Mouse (Mus musculus): ENCODE results near the gene Eed. TPM values are rescaled to one million over a fixed set of nuclear protein-coding genes. Genes with fewer than 3 reads are reported as not detected.
"Not testable (repeated sequence)": the region's sequence is repeated elsewhere in the genome, so short reads cannot be mapped to it uniquely, and the experiment has no call there.

Eed gene
- polyA plus RNA-seq, 1 experiment from 2014 or later: 65.7 TPM

DNA sequence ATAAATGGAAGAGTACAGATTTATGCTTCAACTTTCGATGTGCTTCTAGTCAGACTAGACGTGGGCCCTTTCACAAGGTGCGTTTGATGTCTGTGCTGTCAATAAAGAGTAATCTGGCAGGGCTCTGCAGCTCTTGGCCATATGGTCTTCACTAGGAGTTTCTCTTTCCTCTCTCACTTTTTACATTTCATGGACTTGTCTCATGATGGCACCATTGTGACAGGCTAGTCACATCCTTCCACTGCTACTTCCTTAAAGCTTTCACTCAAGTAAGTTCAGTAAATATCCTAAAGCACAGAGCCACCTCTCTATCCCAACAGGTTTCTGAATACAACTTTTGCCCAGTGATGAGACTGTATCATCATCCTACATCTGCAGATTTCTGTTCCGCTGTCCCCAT lies 35.7 kb upstream of the Eed start:
- H3K9ac ChIP-seq (ENCODE audit: low read length): no peak overlapping the region
- 60% methylated on average over 4 of the region's 4 CpGs for WGBS
- ATAC-seq (ENCODE audit: low read depth): peak; percentile 61

DNA sequence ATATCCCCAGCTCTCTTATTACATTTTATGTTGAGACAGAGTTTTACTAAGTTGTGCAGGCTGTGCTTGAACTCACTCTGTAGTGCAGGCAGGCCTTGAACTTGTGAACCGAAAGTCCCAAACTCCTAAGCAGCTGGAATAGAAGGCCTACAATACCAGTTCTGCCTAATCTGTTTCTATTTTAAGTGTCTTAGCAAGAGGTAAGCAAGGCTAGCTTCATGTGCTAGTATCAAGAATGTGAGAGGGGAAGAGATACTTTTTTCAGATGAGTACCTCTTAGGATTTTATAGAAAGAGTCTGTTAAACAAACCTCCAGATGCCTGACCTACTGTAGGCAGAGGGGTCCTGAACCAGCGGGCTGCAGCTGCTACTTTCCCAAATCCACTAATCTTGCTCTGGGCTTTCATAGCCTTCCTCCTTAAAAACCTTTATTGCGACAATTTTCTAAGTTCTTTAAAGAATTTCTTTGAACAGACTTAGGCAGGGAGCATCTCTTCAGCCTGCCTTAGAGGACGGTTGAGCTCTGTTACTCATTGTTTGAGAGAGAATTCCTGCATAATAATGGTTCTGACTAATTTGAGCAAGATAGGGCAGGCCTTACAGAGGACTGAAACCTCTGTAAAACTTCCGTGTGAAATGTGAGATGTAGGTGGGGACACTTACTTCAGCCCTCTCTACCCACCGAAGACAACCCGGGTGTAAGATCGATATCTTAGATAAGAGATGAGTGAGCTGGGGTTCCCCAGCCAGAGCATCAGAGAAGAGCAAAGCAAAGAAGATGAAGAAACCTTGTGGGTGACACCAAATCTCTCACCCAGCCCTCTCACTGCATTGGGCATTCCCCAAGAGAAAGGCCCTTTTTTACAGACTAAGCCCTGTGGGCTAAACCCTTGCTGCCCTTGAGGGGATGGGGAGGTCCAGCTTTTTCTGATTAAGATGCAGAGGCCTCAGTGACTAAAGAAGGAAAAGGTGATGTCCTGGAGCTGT lies 26.2 kb upstream of the Eed start:
- H3K4me3 ChIP-seq (ENCODE audit: low read length): no peak overlapping the region
- H3K9me3 ChIP-seq (ENCODE audit: control insufficient read depth, low read length): no peaks in the 10 kb centered on the region
- no peak overlapping the region for H3K27ac ChIP-seq (ENCODE audit: low read length)
- no peaks in the 10 kb centered on the region for H3K4me1 ChIP-seq (replicated peaks; ENCODE audit: control insufficient read depth, insufficient read depth, low read length)
- no peaks in the 10 kb centered on the region for H3K36me3 ChIP-seq (ENCODE audit: control insufficient read depth, insufficient read depth, low read length)
- no peak overlapping the region for H3K4me2 ChIP-seq (ENCODE audit: low read depth, low read length)
- no peak for ATAC-seq (ENCODE audit: low read depth)
- H3K9ac ChIP-seq (ENCODE audit: low read length): no peak overlapping the region
- H3K27me3 ChIP-seq (ENCODE audit: control insufficient read depth, insufficient read depth, low read depth, low read length): no peaks in the 10 kb centered on the region
- WGBS: 49% methylated on average over 8 of the region's 8 CpGs

More for the DNA sequence above, 35.7 kb upstream of the Eed start:
- Histone ChIP-seq H3K4me3 (ENCODE audit: low read length) (no peak overlapping the region), H3K27me3 (ENCODE audit: control insufficient read depth, insufficient read depth, low read depth, low read length) (no peaks in the 10 kb centered on the region), H3K36me3 (ENCODE audit: control insufficient read depth, insufficient read depth, low read length) (no peaks in the 10 kb centered on the region), H3K9me3 (ENCODE audit: control insufficient read depth, low read length) (no peaks in the 10 kb centered on the region), H3K4me1 (replicated peaks; ENCODE audit: control insufficient read depth, insufficient read depth, low read length) (peaks cover 6% of the 10 kb centered on the region), H3K27ac (ENCODE audit: low read length) (peak overlapping the region; percentile 26; the same call in 1 of the 2 replicates), H3K4me2 (ENCODE audit: low read depth, low read length) (no peak overlapping the region)

GRCm38 (mm10) chr7:90004781-90005180 lies 24.0 kb upstream of the Eed start:
- Histone ChIP-seq H3K36me3 (ENCODE audit: control insufficient read depth, insufficient read depth, low read length) (no peaks in the 10 kb centered on the region), H3K4me1 (replicated peaks; ENCODE audit: control insufficient read depth, insufficient read depth, low read length) (no peaks in the 10 kb centered on the region), H3K9ac (ENCODE audit: low read length) (no peak overlapping the region), H3K27me3 (ENCODE audit: control insufficient read depth, insufficient read depth, low read depth, low read length) (no peaks in the 10 kb centered on the region), H3K9me3 (ENCODE audit: control insufficient read depth, low read length) (no peaks in the 10 kb centered on the region), H3K27ac (ENCODE audit: low read length) (no peak overlapping the region), H3K4me3 (ENCODE audit: low read length) (no peak overlapping the region), H3K4me2 (ENCODE audit: low read depth, low read length) (no peak overlapping the region)
- ATAC-seq (ENCODE audit: low read depth): no peak
- WGBS: 86% methylated on average over 3 of the region's 3 CpGs

GRCm38 (mm10) chr7:90002375-90002774 lies 21.6 kb upstream of the Eed start:
- H3K4me3 ChIP-seq (ENCODE audit: low read length): no peak overlapping the region
- H3K27me3 ChIP-seq (ENCODE audit: control insufficient read depth, insufficient read depth, low read depth, low read length): no peaks in the 10 kb centered on the region
- no peak overlapping the region for H3K4me2 ChIP-seq (ENCODE audit: low read depth, low read length)
- no peaks in the 10 kb centered on the region for H3K36me3 ChIP-seq (ENCODE audit: control insufficient read depth, insufficient read depth, low read length)
- no peaks in the 10 kb centered on the region for H3K9me3 ChIP-seq (ENCODE audit: control insufficient read depth, low read length)
- 35% methylated on average over 2 of the region's 2 CpGs for WGBS
- no peak for ATAC-seq (ENCODE audit: low read depth)
- H3K27ac ChIP-seq (ENCODE audit: low read length): no peak overlapping the region
- H3K4me1 ChIP-seq (replicated peaks; ENCODE audit: control insufficient read depth, insufficient read depth, low read length): no peaks in the 10 kb centered on the region
- no peak overlapping the region for H3K9ac ChIP-seq (ENCODE audit: low read length)

GRCm38 (mm10) chr7:89999491-89999890 lies 18.7 kb upstream of the Eed start:
- H3K9ac ChIP-seq (ENCODE audit: low read length): no peak overlapping the region

DNA sequence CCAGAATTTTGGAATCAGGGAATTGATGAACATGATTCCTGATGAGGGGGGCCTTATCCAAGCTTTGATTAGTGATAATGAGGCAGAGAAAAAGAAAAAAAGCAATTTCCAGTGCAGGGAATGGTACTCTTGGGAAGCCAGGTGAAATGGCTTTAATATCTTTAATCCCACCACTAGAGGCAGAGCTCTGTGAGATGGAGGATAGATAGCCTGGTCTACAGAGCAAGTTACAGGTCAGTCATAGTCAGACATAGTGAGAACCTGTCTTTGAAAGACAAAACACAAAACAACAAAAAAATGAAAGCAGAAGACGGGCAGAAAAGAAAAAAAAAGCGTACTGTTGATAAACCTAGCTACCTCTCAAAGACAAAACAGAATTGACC lies 17.8 kb upstream of the Eed start:
- Histone ChIP-seq H3K36me3 (ENCODE audit: control insufficient read depth, insufficient read depth, low read length) (no peaks in the 10 kb centered on the region), H3K4me2 (ENCODE audit: low read depth, low read length) (no peak overlapping the region), H3K9ac (ENCODE audit: low read length) (no peak overlapping the region), H3K27me3 (ENCODE audit: control insufficient read depth, insufficient read depth, low read depth, low read length) (no peaks in the 10 kb centered on the region), H3K9me3 (ENCODE audit: control insufficient read depth, low read length) (no peaks in the 10 kb centered on the region), H3K4me3 (ENCODE audit: low read length) (no peak overlapping the region), H3K27ac (ENCODE audit: low read length) (no peak overlapping the region), H3K4me1 (replicated peaks; ENCODE audit: control insufficient read depth, insufficient read depth, low read length) (no peaks in the 10 kb centered on the region)
- no peak for ATAC-seq (ENCODE audit: low read depth)
- 72% methylated on average over 2 of the region's 2 CpGs for WGBS

More at GRCm38 (mm10) chr7:89999491-89999890, 18.7 kb upstream of the Eed start:
- Histone ChIP-seq H3K4me3 (ENCODE audit: low read length) (no peak overlapping the region), H3K36me3 (ENCODE audit: control insufficient read depth, insufficient read depth, low read length) (no peaks in the 10 kb centered on the region), H3K27ac (ENCODE audit: low read length) (no peak overlapping the region), H3K4me2 (ENCODE audit: low read depth, low read length) (no peak overlapping the region), H3K27me3 (ENCODE audit: control insufficient read depth, insufficient read depth, low read depth, low read length) (no peaks in the 10 kb centered on the region), H3K4me1 (replicated peaks; ENCODE audit: control insufficient read depth, insufficient read depth, low read length) (no peaks in the 10 kb centered on the region), H3K9me3 (ENCODE audit: control insufficient read depth, low read length) (no peaks in the 10 kb centered on the region)
- no peak for ATAC-seq (ENCODE audit: low read depth)
- WGBS: 90% methylated on average over 5 of the region's 5 CpGs

DNA sequence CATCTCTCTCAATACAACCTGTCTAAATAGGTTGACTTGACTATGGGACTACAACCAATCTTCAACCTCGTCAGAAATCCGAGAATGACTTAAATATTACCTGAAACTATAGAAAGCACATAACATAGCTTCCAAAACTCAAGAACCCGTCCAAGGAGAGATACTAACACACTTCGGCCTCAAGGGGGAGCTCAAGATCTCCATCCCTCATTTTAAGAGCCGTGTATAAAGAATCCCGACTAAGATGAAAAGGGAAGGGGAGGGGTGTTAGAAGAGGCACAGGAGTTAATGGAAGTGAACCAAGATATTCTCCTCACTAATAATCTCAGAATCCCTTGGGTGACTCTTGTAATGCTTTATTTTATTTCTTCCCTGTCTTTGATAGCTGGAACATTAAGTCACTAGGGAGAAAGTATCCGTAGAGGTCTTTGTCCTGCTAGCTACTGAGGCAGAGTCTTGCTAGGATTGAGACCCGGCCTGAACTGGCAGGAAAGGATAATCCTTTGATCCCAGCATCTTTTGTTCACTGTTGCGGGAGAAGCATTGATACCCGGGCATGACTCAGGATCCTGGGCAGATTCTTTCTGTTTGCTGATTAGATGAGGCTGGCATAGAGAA lies 17.3 kb upstream of the Eed start:
- H3K4me1 ChIP-seq (replicated peaks; ENCODE audit: control insufficient read depth, insufficient read depth, low read length): no peaks in the 10 kb centered on the region
- 21% methylated on average over 10 of the region's 10 CpGs for WGBS
- H3K4me3 ChIP-seq (ENCODE audit: low read length): no peak overlapping the region
- no peaks in the 10 kb centered on the region for H3K27me3 ChIP-seq (ENCODE audit: control insufficient read depth, insufficient read depth, low read depth, low read length)
- peak; percentile 71; the same call in 1 of the 2 replicates for ATAC-seq (ENCODE audit: low read depth)
- no peaks in the 10 kb centered on the region for H3K36me3 ChIP-seq (ENCODE audit: control insufficient read depth, insufficient read depth, low read length)
- H3K4me2 ChIP-seq (ENCODE audit: low read depth, low read length): peak overlapping the region; percentile 24; the same call in 1 of the 2 replicates
- H3K27ac ChIP-seq (ENCODE audit: low read length): no peak overlapping the region
- H3K9me3 ChIP-seq (ENCODE audit: control insufficient read depth, low read length): no peaks in the 10 kb centered on the region
- 0 out of 2 replicates have a peak overlapping the region, but pooled peaks have one; percentile 4 for H3K9ac ChIP-seq (ENCODE audit: low read length)

- ATAC-seq (ENCODE audit: low read depth); H3K9ac ChIP-seq (ENCODE audit: low read length): not testable (repeated sequence)
These were observed 16.7 kb upstream of the Eed start for GRCm38 (mm10) chr7:89997526-89997925.

GRCm38 (mm10) chr7:89993091-89993490 lies 12.3 kb upstream of the Eed start:
- Histone ChIP-seq H3K4me3 (ENCODE audit: low read length) (no peak overlapping the region), H3K4me2 (ENCODE audit: low read depth, low read length) (no peak overlapping the region), H3K9ac (ENCODE audit: low read length) (no peak overlapping the region), H3K27ac (ENCODE audit: low read length) (no peak overlapping the region), H3K4me1 (replicated peaks; ENCODE audit: control insufficient read depth, insufficient read depth, low read length) (no peaks in the 10 kb centered on the region), H3K27me3 (ENCODE audit: control insufficient read depth, insufficient read depth, low read depth, low read length) (no peaks in the 10 kb centered on the region), H3K36me3 (ENCODE audit: control insufficient read depth, insufficient read depth, low read length) (no peaks in the 10 kb centered on the region), H3K9me3 (ENCODE audit: control insufficient read depth, low read length) (0 out of 2 replicates have a peak, but pooled peaks cover 2% of the 10 kb centered on the region)
- ATAC-seq (ENCODE audit: low read depth): no peak
- WGBS: 78% methylated on average over 1 of the region's 1 CpGs

More at GRCm38 (mm10) chr7:89997526-89997925, 16.7 kb upstream of the Eed start:
- WGBS: 34% methylated on average over 5 of the region's 5 CpGs
- H3K27ac ChIP-seq (ENCODE audit: low read length); H3K36me3 ChIP-seq (ENCODE audit: control insufficient read depth, insufficient read depth, low read length); H3K4me2 ChIP-seq (ENCODE audit: low read depth, low read length); H3K9me3 ChIP-seq (ENCODE audit: control insufficient read depth, low read length); H3K4me1 ChIP-seq (replicated peaks; ENCODE audit: control insufficient read depth, insufficient read depth, low read length); H3K27me3 ChIP-seq (ENCODE audit: control insufficient read depth, insufficient read depth, low read depth, low read length); H3K4me3 ChIP-seq (ENCODE audit: low read length): not testable (repeated sequence)

All from lung, embryonic 16.5 days (tissue).